Mouse (Mus musculus) c-Kit-positive CD71-positive TER-119-negative erythroid progenitor cells, embryonic 14.5 days (primary cell): ENCODE measurements around the gene Rps18.

ENCODE experiments used
- DNase-seq: peaks from one replicate; pipeline ENCODE4 v3.0.0-alpha.2; 2013; ENCODE audit warnings: low read depth

Rps18 gene

GRCm38 (mm10) chr17:33920282-33921097 lies 35.3 kb downstream of the Rps18 start:
- DNase-seq, result peak; percentile 90

- peak; percentile 91 for DNase-seq
Observed at GRCm38 (mm10) chr17:33919351-33920281, 36.2 kb downstream of the Rps18 start.

- no peak for DNase-seq
Observed at GRCm38 (mm10) chr17:33918293-33919203, 37.3 kb downstream of the Rps18 start.

- no peak for DNase-seq
Observed at GRCm38 (mm10) chr17:33917656-33918292, 38.0 kb downstream of the Rps18 start.

GRCm38 (mm10) chr17:33916847-33917655 lies 38.8 kb downstream of the Rps18 start:
- DNase-seq, result no peak

GRCm38 (mm10) chr17:33916294-33916693 lies 39.5 kb downstream of the Rps18 start:
- DNase-seq, result no peak

- DNase-seq, result peak; percentile 93
Observed at GRCm38 (mm10) chr17:33915671-33916250, 40.0 kb downstream of the Rps18 start, which contains the start of the genes Tapbp and Zbtb22. Tapbp (plus strand) TSS chr17:33915899. Zbtb22 (plus strand) TSS chr17:33915904.

- DNase-seq, result no peak
Observed at GRCm38 (mm10) chr17:33914969-33915391, 40.8 kb downstream of the Rps18 start.

GRCm38 (mm10) chr17:33913905-33914304 lies 41.9 kb downstream of the Rps18 start:
- no peak for DNase-seq

GRCm38 (mm10) chr17:33913264-33913663 lies 42.5 kb downstream of the Rps18 start:
- no peak for DNase-seq

- no peak for DNase-seq
Observed at GRCm38 (mm10) chr17:33911813-33912414, 43.9 kb downstream of the Rps18 start.

GRCm38 (mm10) chr17:33911052-33911812 lies 44.6 kb downstream of the Rps18 start:
- DNase-seq, result no peak

GRCm38 (mm10) chr17:33910346-33911051 lies 45.3 kb downstream of the Rps18 start:
- no peak for DNase-seq

GRCm38 (mm10) chr17:33909869-33910250 lies 45.9 kb downstream of the Rps18 start:
- no peak for DNase-seq

GRCm38 (mm10) chr17:33909077-33909868 lies 46.5 kb downstream of the Rps18 start, which contains the start of gene Daxx:
Daxx (plus strand) TSS chr17:33909414.
- DNase-seq, result peak; percentile 95

- no peak for DNase-seq
Observed at GRCm38 (mm10) chr17:33908331-33909076, 47.3 kb downstream of the Rps18 start.
